Mouse (Mus musculus): Measurements from ENCODE around the gene Aven. TPM values are rescaled to one million over a fixed set of nuclear protein-coding genes. Genes with fewer than 3 reads are reported as not detected.
A peak's percentile ranks its signal among the peaks of the same experiment; 100 is the strongest.
"Not testable (repeated sequence)": the region's sequence is repeated elsewhere in the genome, so short reads cannot be mapped to it uniquely, and the experiment has no call there.

Aven gene
- 4.3 and 4.6 TPM in 2 replicates for total RNA-seq (2014; rRNA removed)
- polyA plus RNA-seq (2015; fragmentation: Nextera tagmentation; extraction: Ambion mirVana) = 1.9 and 3.2 TPM in 2 replicates

DNA sequence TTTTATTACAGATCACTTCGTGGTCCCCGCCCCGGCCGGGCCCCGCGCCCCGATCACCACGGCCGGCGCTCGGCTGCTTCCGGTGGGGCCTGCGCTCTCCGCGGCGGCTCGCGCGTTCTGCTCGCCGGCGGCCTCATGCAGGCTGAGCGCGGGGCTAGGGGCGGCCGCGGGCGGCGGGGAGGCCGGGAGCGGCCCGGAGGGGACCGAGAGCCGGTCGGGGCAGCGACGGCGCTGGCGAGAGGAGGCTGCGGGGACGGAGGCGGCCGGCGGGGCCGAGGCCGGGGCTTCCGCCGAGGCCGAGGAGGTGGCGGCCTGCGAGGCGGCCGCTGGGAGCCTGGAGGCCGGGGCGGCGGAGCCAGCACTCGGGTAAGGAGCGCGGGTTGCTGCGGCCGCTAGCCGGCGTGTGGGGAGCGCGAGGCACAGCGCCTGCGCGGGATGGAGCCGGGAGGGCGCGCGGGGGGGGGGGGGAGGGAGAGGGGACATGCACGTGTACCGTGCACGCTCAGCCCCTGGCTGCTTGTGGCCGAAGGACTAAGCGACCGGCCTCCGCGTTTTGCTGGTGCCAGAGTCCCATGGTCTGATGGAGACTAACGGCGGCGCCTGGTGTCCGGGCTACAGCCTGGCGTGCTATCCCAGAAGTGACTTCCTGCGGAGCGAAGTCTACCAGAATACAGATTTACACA lies at the start of gene Aven:
TSS of gene Aven (plus strand) at position 109 of the 683 bp plus-strand sequence.
- H3K9ac ChIP-seq = peak within 1 kb of the TSS; percentile 90
- peak within 1 kb of the TSS; percentile 87 for H3K4me3 ChIP-seq (ENCODE audit: low read depth, low read length)
- ATAC-seq (peak; percentile 96), DNase-seq (peak; percentile 84)
- H3K27me3 ChIP-seq (ENCODE audit: insufficient read depth, low read length) = no peaks in the 10 kb centered on the region
- peak; percentile 43 for TF ChIP-seq CTCF (IDR thresholded peaks at IDR 0.05; ENCODE audit: low read depth)
- peak within 1 kb of the TSS; percentile 75 for H3K4me2 ChIP-seq (ENCODE audit: low read depth)
- WGBS = under 1% methylated on average over 58 of the region's 87 CpGs
- H3K9me3 ChIP-seq (ENCODE audit: low read length) = no peaks in the 10 kb centered on the region
- no peaks in the 10 kb centered on the region; the same call in 1 of the 2 replicates for H3K4me1 ChIP-seq (ENCODE audit: insufficient read depth)
- peak within 1 kb of the TSS; percentile 94 for H3K27ac ChIP-seq (ENCODE audit: low read depth, low read length)
- H3K36me3 ChIP-seq (ENCODE audit: insufficient read depth) = no peaks in the 10 kb centered on the region

GRCm38 (mm10) chr2:112443491-112443890 lies 49.3 kb upstream of the Aven start:
- H3K9me3 ChIP-seq (ENCODE audit: low read length) = no peaks in the 10 kb centered on the region
- H3K9ac ChIP-seq = no peak overlapping the region
- no peak overlapping the region for H3K4me2 ChIP-seq (ENCODE audit: low read depth)
- no peaks in the 10 kb centered on the region for H3K4me1 ChIP-seq (ENCODE audit: insufficient read depth)
- TF ChIP-seq CTCF (IDR thresholded peaks at IDR 0.05; ENCODE audit: low read depth) = no peak
- H3K36me3 ChIP-seq (ENCODE audit: insufficient read depth) = no peaks in the 10 kb centered on the region
- H3K27me3 ChIP-seq (ENCODE audit: insufficient read depth, low read length) = no peaks in the 10 kb centered on the region
- no peak overlapping the region for H3K4me3 ChIP-seq (ENCODE audit: low read depth, low read length)
- no peak for ATAC-seq
- 68% methylated on average over 2 of the region's 2 CpGs for WGBS
- H3K27ac ChIP-seq (ENCODE audit: low read depth, low read length) = no peak overlapping the region
- no peak for DNase-seq

GRCm38 (mm10) chr2:112445511-112445910 lies 47.3 kb upstream of the Aven start:
- Histone ChIP-seq H3K27me3 (ENCODE audit: insufficient read depth, low read length) (no peaks in the 10 kb centered on the region), H3K27ac (ENCODE audit: low read depth, low read length) (no peak overlapping the region), H3K4me3 (ENCODE audit: low read depth, low read length) (no peak overlapping the region), H3K9me3 (ENCODE audit: low read length) (no peaks in the 10 kb centered on the region), H3K4me2 (ENCODE audit: low read depth) (no peak overlapping the region), H3K4me1 (ENCODE audit: insufficient read depth) (no peaks in the 10 kb centered on the region), H3K36me3 (ENCODE audit: insufficient read depth) (no peaks in the 10 kb centered on the region), H3K9ac (no peak overlapping the region)
- no peak for TF ChIP-seq CTCF (IDR thresholded peaks at IDR 0.05; ENCODE audit: low read depth)
- ATAC-seq = no peak
- no peak for DNase-seq

- H3K27ac ChIP-seq (ENCODE audit: low read depth, low read length); H3K9ac ChIP-seq; ATAC-seq; H3K4me3 ChIP-seq (ENCODE audit: low read depth, low read length); H3K27me3 ChIP-seq (ENCODE audit: insufficient read depth, low read length); H3K36me3 ChIP-seq (ENCODE audit: insufficient read depth); H3K4me1 ChIP-seq (ENCODE audit: insufficient read depth); DNase-seq; H3K4me2 ChIP-seq (ENCODE audit: low read depth); H3K9me3 ChIP-seq (ENCODE audit: low read length): not testable (repeated sequence)
- 70% methylated on average over 4 of the region's 4 CpGs for WGBS
Measured at GRCm38 (mm10) chr2:112448046-112448445, 44.7 kb upstream of the Aven start.

DNA sequence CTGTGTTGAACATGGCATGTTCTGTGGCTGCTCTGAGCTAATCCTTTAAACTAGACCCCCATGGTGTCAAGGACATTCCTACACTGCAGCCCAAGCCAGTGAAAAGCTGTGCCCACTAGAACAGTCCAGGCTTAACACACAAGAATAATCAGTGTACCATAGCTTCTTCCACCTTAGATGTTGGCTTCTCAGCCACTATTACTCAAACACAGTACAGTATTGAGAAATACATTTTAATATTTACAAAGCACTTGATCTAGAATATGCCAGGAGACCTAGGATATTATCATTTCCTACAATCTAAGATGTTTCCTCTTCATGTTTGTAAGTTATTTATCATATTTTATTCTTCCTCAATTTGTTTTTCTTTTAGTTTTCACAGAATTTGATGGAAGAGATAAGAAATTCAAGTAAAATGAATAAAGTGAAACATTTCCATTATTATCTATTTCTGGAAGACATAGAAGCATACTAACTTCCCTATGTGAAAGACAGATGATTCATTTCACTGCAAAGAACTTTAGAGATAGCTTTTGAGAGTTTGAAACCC lies 44.2 kb upstream of the Aven start:
- H3K9ac ChIP-seq = no peak overlapping the region
- no peaks in the 10 kb centered on the region for H3K36me3 ChIP-seq (ENCODE audit: insufficient read depth)
- no peak overlapping the region for H3K4me2 ChIP-seq (ENCODE audit: low read depth)
- DNase-seq = no peak
- no peaks in the 10 kb centered on the region for H3K9me3 ChIP-seq (ENCODE audit: low read length)
- no peak overlapping the region for H3K4me3 ChIP-seq (ENCODE audit: low read depth, low read length)
- no peak overlapping the region for H3K27ac ChIP-seq (ENCODE audit: low read depth, low read length)
- no peaks in the 10 kb centered on the region for H3K27me3 ChIP-seq (ENCODE audit: insufficient read depth, low read length)
- no peak for TF ChIP-seq CTCF (IDR thresholded peaks at IDR 0.05; ENCODE audit: low read depth)
- no peaks in the 10 kb centered on the region for H3K4me1 ChIP-seq (ENCODE audit: insufficient read depth)
- no peak for ATAC-seq

GRCm38 (mm10) chr2:112449597-112450296 lies 43.0 kb upstream of the Aven start:
- Histone ChIP-seq H3K9ac (no peak overlapping the region), H3K9me3 (ENCODE audit: low read length) (no peaks in the 10 kb centered on the region), H3K4me3 (ENCODE audit: low read depth, low read length) (no peak overlapping the region), H3K4me2 (ENCODE audit: low read depth) (no peak overlapping the region), H3K27ac (ENCODE audit: low read depth, low read length) (no peak overlapping the region), H3K36me3 (ENCODE audit: insufficient read depth) (no peaks in the 10 kb centered on the region), H3K4me1 (ENCODE audit: insufficient read depth) (no peaks in the 10 kb centered on the region), H3K27me3 (ENCODE audit: insufficient read depth, low read length) (no peaks in the 10 kb centered on the region)
- WGBS = 33% methylated on average over 4 of the region's 4 CpGs
- ATAC-seq (no peak), DNase-seq (no peak)
- TF ChIP-seq CTCF (IDR thresholded peaks at IDR 0.05; ENCODE audit: low read depth) = peak; percentile 52

GRCm38 (mm10) chr2:112452513-112452912 lies 40.3 kb upstream of the Aven start:
- not testable (repeated sequence) for H3K4me3 ChIP-seq (ENCODE audit: low read depth, low read length); H3K27ac ChIP-seq (ENCODE audit: low read depth, low read length); H3K4me1 ChIP-seq (ENCODE audit: insufficient read depth); DNase-seq; H3K9ac ChIP-seq; H3K36me3 ChIP-seq (ENCODE audit: insufficient read depth); H3K4me2 ChIP-seq (ENCODE audit: low read depth); ATAC-seq; H3K27me3 ChIP-seq (ENCODE audit: insufficient read depth, low read length); H3K9me3 ChIP-seq (ENCODE audit: low read length)

Data from forebrain, postnatal 0 days (tissue).